Mouse (Mus musculus): ENCODE data around the gene Enah.

The Enah gene

DNA sequence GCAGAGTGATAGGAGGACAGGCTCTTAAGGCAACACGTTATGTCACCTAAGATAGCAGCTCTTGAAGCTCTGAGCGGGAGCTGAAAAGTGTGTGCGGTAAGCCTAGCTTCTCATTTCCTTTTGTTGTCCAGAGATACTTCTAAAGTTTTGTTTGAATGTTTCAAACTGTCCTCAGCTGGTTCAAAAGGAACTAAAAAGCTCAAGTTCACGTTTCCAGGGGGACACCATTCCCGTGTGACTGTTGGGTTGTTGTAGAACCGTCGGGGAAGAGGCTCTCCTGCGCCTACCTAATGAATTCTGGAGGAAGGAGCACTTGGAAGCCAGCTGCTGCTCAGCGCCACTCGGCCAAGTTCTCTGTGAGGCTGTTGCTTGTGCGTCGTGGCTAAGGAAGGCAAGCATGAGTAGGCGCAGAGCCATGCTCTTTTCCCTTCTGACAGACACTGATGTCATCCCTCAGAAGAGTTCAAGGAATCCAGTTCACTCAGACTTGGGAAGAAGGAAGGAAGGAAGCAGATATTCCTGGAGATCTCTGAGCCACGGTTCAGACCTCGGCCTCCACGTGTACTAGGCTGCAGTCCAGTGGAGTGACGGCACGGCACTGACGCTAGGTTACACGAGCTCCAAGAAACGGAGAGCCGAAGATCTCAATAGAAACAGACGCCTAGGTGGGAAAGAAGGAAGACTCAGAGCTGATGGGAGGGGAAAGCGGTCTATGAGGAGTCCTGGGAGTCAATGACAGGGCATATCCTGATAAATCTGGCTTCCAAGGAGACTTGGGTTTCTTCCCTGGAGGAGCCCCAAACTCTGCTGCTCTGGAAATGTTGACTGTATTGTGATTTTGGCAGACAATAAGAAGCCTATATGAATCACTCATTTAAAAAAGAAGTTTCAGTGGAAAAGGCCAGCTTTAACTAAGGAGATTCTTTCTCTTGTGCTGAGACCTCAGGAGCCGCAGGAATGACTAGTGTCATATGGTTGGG is 8.7 kb upstream of the Enah start:
- no peak for DNase-seq (ENCODE audit: low read depth, low spot score)

GRCm38 (mm10) chr1:182027426-182027979 is 7.7 kb upstream of the Enah start:
- DNase-seq (ENCODE audit: low read depth, low spot score): no peak

- DNase-seq (ENCODE audit: low read depth, low spot score): no peak
These were observed 7.0 kb upstream of the Enah start for GRCm38 (mm10) chr1:182026821-182027220.

- DNase-seq (ENCODE audit: low read depth, low spot score): no peak
These were observed 6.3 kb upstream of the Enah start for GRCm38 (mm10) chr1:182026120-182026519.

DNA sequence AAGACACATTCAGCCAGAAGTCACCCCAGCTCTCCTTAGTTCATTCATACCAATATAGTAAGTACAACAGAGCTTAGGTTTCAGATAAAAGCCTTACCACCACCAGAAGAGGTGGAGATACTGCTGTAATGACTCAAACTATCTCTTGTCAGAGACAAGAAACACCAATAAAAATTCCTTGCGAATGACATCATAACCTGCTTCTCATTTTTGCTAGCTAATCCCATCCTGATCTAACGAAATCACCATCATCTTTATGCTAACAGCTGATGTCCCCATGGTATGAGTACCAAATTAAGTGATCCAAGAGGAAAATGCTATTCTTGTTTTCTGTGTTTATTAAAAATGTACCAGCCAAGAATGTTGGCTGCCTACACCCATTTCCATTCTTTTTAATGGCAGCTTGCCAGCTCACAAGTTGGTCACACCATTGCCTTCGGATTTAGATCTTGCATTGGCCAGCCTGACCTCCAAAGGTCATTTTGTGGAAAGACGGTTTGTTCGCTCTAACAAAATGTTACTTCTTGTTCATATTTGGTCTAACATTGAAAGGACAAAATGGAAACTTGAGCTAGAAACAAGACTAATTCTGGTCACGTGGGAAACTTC is 2.0 kb upstream of the Enah start:
- no peak for DNase-seq (ENCODE audit: low read depth, low spot score)

DNA sequence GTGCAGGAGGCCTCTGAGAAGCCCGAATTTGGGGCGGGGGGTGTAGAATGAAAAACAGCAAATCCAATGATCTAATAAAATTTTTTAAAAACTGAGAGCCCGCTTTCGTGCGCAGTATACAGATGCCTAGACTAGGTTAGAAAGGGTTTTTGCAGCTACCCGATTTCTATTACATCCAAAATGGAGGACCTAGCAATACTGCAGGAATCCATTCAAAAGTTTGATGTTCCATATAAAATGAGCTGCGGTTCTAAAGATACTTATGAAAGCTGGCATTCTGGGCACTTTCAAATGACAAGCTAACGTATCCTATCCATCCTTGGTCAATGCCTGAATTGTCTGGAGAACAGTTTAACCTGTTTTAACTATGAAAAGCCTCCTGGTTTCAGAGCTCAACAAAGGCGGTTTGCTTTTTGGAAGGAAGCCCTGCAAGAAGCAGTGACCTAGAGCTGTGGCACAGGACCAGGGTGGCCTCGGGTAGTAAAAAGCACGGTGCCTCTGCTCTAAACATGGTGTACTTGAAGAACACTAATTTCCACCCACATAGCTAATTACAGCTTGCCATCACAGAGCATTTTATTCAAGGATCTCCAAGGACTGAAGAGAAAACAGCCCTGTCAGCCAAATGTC is 1.2 kb upstream of the Enah start:
- no peak for DNase-seq (ENCODE audit: low read depth, low spot score)

DNA sequence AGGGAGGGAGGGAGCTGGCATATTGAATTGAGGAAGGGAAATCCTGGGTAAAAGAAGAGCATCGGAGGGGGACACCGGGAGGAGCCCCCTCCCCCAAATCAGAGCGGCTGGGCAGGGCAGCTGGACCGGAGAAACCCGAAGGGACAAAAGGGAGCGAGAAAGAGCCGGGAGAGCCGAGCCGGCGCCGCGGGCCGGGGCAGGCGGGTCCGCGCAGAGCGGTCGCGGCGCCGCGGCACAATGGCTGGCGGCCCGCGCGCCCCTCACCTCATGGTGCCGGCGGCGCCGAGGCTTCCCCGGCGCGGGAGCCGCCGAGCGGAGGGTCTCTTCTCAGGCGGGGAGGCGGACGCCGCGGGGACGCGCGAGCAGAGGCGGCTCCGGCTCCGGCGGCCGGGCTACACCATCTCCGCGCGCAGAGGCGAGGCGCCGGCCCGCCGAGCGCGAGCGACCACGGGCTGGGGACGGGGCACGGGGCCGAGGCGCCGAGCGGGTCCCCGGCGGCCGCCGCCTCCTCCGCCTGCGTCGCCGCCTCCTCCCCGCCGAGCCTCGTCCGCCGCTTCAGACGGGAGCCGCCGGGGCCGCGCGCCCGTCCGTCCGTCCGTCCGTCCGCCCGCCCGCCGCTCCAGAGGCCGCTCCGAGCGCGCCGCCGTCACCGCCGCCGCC is 394 bp downstream of the Enah start:
- no peak for DNase-seq (ENCODE audit: low read depth, low spot score)

DNA sequence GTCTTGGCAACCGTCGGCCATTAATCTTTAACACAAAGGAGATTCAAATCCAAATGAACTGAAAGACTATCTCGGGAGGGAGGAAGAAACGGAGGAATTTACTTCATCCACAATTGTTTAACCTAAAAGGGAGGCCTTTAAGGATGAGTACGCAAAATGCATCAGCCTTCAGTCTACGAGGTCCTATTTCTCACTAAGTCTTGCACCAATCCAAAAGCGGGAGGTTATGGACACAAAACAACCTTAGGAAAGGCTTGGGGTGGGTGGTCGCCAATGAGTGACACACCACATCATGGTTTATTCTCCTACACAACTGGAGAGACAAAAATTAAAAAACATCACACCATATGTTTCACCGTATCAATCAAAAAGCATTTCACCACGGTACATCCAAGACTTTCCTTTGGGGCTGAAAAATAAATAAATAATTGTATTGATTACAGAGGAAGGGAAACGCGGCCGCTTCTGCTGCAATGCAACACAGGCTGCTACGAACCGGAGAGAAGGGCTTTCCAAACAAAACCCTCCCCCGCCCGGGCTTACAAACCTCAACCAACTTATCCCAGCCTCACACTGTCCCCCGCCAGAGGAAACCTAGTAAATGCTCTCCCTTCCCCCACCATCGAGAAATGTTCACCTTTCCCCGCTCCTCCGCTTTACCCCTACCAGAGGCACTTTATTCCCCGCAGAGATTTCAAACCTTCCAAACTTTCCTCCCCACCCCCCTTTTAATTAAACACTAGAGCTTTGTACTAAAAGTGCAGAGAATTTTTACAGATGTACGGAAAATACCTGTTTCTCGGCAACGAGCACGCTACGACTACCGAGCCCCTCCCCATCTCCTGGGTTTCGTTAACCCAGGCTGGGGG is 1.2 kb downstream of the Enah start:
- no peak for DNase-seq (ENCODE audit: low read depth, low spot score)

- DNase-seq (ENCODE audit: low read depth, low spot score): no peak
These were observed 14.0 kb downstream of the Enah start for GRCm38 (mm10) chr1:182005831-182006230.

DNA sequence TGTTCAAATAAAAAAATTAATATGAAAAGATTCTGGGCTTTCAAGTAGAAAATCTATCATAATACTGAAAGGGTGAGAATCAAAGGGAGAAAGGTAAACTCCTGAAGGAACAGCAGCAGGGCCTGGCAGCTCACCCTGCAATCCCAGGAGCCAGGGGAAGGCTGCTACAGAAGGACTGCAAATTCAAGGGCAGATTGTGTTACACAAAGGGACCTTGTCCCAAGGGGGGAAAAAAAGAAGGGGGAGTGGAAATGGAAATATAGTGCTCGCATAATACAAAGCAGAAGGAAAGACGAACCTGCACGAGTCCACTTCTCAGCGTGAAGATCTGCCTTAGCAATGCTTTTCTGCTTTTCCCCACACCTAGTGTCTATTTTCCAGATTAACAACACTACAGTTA is 21.1 kb downstream of the Enah start:
- no peak for DNase-seq (ENCODE audit: low read depth, low spot score)

DNA sequence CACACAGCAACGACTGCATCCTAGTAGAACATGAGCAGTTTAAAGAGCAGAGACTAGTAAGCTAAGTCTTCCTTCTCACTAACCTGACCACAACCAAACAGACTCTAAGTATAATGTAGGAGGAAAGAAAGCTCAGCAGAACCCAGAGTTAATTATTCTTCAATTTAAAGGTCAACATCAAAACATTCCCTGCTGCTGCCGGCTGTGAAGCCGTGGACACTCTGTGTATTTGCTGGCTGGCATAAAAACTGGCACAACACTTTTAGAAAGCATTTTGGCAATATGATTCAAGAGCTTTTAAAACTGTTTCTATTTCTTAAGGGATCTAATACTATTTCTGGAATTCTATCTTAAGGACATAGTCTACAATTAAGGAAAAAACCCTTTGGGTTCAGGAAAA is 22.0 kb downstream of the Enah start:
- DNase-seq (ENCODE audit: low read depth, low spot score): no peak

- no peak for DNase-seq (ENCODE audit: low read depth, low spot score)
These were observed 26.2 kb downstream of the Enah start for GRCm38 (mm10) chr1:181993597-181993996.

DNA sequence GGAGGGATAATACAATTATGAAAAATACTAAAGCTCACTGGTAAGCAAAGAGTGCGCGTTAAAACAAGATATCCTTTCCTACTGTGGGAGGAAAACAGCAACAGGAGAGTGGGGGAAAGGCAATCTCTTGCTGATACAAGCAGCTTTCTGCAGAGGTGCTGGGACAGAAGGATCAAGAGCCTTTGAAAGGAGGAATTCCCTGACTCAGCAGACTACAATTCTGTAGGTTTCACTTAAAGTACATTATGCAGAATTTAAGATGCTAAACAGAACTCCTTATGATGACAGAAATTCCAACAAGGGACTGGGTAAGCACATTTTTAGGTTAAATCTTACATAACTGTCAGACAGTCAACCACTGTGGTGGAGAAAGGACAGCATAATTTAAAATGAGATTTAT is 31.4 kb downstream of the Enah start:
- DNase-seq (ENCODE audit: low read depth, low spot score): no peak

DNA sequence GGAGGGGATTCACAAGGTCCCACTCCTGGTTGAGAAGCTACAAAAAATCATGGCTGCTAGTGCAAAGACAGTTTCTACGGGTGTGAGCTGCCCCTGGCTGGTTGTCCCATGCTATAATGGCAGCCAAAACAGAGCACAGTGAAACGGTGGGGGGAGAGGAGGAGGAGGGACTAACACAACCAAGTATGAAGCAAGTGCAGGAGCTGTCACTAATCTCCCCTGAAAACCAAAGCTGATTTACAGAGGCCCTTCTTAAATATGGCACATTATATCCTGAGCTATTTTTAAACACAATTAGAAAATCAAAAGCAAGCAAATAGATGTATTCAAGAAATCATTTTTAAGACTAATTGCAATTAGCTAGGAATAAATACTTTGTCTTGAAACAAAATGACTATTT is 32.6 kb downstream of the Enah start:
- DNase-seq (ENCODE audit: low read depth, low spot score): no peak

- no peak for DNase-seq (ENCODE audit: low read depth, low spot score)
These were observed 33.9 kb downstream of the Enah start for GRCm38 (mm10) chr1:181985880-181986279.

DNA sequence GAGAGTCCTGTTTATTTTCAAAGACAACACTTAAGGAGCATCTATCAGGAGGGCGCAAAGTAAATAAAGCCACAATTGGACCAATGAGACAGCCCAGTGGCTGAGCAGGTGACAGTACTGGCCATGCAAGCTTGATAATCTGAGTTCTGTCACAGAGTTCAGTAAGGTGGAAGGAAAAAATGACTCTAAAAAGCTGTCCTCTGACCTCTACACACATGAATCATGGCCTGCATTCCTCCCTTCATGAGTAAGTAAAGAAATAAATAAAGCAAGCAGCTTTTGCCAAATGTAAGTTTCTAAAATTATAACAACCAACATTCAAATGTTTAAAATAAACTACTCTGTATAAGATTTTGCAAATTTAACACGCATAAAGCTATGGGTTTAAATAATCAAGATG is 35.0 kb downstream of the Enah start:
- DNase-seq (ENCODE audit: low read depth, low spot score): no peak

DNA sequence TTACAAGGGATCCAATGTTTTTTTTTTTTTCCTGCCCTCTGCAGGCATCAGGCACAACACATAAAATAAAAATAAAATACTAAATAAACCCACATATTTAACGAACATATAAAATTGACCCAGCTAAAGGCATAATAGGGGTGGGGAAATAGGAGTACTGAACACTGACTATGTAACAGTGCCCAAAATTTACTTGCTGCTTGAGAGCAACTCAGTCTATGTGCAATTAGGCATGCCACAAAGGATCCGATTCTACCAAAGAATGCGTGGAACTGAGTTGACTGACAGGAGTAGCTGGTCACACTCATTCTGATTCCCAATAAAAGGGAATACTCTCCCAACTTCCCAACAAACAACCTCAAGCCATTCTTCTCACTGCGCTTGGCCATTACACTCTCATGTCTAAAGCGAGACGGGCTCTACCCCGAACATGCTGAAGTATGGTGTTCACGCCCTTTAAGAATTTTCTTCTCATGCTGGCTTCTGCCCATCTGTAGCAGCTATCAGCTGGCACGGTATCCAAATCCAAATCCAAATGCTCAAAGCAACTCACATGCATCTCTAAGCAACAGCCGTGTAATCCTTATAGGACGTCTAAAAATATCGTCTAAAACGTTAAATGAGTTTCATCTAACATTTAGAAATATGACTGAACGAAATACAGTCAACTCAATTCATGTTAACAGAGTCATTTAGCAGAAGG is 39.6 kb downstream of the Enah start:
- DNase-seq (ENCODE audit: low read depth, low spot score): no peak

DNA sequence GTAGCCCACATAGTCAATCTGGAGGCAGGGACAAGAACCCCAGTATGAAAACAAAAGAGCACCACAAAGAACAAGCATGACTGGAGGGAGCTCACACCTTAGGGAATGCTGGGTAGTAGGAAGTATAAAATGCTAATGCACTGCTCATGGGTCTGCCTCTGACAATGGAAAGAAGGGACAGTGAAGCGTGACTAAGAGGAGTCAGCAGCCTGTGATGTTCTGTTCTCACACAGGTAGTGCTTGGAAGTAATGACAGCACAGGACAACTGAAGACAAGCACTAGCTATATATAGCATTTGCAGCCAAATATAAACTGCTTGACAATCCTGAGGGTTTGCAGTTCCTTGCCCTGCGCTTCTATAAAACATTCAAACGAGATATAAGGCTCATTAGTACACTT is 44.3 kb downstream of the Enah start:
- DNase-seq (ENCODE audit: low read depth, low spot score): no peak

DNA sequence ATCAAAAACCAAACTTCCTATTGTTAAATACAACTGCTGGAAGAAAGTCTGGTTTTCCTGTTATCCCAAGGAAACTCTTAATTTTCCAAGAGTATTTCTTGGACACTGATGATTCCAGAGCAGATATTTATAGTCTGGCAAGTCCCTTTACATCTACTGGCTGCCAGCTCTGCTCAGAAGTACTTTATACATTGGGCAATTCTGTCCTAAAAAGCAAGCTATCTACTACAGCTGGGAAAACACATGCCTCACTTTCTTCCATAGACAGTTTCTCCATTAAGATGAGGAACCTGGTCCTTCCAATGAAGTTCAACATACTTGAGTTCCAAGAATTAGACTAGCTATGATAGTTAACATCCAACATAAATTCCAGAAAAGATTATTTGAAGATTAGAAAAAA is 44.9 kb downstream of the Enah start:
- DNase-seq (ENCODE audit: low read depth, low spot score): no peak

GRCm38 (mm10) chr1:181965277-181965676 is 54.5 kb downstream of the Enah start:
- DNase-seq (ENCODE audit: low read depth, low spot score): no peak
